Mouse (Mus musculus) liver, embryonic 14.5 days (tissue): ENCODE measurements around the gene Mogat2.
A peak's percentile ranks its signal among the peaks of the same experiment; 100 is the strongest.

Source experiments
- CTCF ChIP-seq: IDR thresholded peaks from 2 replicates; pipeline ENCODE4 v1.5.1; 2016; ENCODE audit warnings: antibody characterized with exemption, low read depth, control low read depth
- EP300 ChIP-seq: IDR thresholded peaks from 2 replicates; pipeline ENCODE4 v1.6.1; 2016; ENCODE audit warnings: antibody characterized with exemption, low read depth

DNA sequence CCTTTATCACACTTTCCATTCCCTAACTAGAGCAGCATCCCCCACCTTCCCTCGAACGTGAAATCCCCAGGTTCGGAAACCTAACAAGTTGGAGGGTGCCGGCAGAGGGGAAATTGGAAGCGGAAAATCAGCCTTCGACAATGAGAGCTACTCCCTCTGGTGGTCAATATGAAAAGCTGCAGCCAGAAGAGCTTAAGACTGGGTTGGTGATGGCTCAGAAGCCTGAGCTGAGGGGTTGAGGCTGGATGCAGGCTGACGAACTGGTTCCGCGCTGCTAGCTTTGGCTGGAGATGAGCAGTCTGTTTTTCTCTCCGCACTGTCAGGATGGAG, 11.1 kb upstream of the Mogat2 start:
- TF ChIP-seq EP300: no peak
- peak; percentile 82 for TF ChIP-seq CTCF
